Mouse (Mus musculus): ENCODE results near the gene Synpo2.

DNA sequence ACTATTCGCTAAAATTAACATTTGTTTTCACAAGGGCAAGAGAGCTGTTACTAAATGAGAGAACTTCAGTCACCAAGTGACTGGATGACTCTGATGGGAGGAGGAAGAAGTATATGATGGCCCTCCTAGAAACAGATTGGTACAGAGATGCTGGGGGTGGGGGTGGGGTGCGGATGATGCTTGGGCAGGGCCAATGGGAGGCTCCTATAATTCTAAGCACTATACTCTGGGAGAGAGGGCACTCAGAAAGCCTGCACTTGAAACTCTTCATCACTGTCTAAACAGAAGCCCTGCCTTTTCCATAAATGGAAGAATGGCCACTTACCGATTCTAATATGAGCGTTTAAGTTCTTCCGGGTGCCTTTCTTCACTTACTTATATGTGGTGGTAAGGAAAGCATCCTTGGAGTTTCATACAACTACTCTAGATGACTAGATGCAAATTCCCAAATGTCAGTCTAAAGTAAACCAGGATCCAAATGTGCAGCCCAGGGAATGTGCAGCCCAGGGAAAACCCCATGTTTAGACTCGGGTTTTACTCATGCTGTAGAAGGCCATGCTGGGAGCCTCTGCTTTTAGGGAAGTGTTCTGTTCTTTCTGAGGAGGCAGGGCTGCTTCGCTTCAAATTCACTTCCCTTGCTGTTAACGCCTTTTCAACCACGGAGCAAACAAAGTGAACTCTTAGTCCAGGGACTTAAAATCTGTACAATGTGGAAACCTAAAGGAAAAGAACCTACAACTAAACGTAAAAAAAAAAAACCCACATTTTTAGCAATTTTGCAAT is 86.4 kb downstream of the Synpo2 start:
- TF ChIP-seq CTCF (conservative IDR thresholded peaks at IDR 0.05; ENCODE audit: insufficient read depth, insufficient read length, low read depth, low read length) (no peak), POLR2A (IDR thresholded peaks at IDR 0.05; ENCODE audit: low read depth, low read length) (no peak)

Data from kidney, adult 2 months (tissue).